Mouse (Mus musculus): ENCODE data around the gene Shank3. TPM values are rescaled to one million over a fixed set of nuclear protein-coding genes. Genes with fewer than 3 reads are reported as not detected.

Gene Shank3
- 1.2 and 1.7 TPM in 2 replicates for polyA plus RNA-seq (2015; fragmentation: Nextera tagmentation; extraction: Ambion mirVana)

DNA sequence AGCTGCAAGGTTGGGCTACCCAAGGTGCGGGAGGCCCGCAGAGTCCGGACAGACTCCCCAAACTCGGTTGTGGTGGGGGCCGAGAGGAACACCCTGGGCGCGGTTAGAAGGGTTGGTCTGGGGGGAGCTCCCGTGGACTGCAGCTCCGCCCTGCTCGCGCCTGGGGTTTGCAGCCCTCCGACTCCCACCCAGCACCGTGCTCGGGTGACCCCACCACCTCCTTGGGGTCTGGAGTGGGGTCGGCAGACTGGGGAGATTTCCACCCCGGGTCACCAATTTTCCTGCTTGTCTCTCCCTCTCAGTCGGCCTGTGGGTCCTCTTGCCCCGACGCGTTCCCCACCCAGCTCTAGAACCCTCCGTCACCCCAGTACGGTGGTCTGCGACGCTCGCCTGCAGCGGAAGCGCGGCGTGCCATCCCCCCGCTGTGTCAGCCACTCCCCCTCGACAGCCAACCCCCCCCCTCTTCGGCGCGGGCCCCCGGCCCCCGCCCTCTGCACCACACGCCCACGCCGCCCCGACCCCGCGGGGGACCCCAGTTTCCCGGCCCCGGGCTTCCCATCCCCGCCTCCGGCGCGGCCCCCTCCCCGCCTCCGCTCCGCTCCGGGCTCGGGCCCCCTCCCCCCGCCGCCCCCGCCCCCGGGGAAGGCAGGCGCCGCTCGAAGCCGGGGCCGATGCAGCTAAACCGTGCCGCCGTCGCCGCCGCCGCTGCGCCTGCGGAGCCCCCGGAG, at the start of gene Shank3:
Gene Shank3, plus strand, starts transcription at position 663 of the 728 bp plus-strand sequence.
- Histone ChIP-seq H3K36me3 (0 out of 2 replicates have a peak, but pooled peaks cover 4% of the 10 kb centered on the region), H3K4me2 (peak within 1 kb of the TSS; percentile 93), H3K9me3 (no peaks in the 10 kb centered on the region), H3K9ac (peak within 1 kb of the TSS; percentile 65), H3K27ac (peak within 1 kb of the TSS; percentile 75), H3K4me3 (peak within 1 kb of the TSS; percentile 77), H3K4me1 (peaks cover 23% of the 10 kb centered on the region), H3K27me3 (peaks cover 25% of the 10 kb centered on the region)
- ATAC-seq (ENCODE audit: insufficient number of reproducible peaks, low FRiP score, low TSS enrichment, low read depth) = peak; percentile 48; the same call in 1 of the 2 replicates
- under 1% methylated on average over 52 of the region's 72 CpGs for WGBS

DNA sequence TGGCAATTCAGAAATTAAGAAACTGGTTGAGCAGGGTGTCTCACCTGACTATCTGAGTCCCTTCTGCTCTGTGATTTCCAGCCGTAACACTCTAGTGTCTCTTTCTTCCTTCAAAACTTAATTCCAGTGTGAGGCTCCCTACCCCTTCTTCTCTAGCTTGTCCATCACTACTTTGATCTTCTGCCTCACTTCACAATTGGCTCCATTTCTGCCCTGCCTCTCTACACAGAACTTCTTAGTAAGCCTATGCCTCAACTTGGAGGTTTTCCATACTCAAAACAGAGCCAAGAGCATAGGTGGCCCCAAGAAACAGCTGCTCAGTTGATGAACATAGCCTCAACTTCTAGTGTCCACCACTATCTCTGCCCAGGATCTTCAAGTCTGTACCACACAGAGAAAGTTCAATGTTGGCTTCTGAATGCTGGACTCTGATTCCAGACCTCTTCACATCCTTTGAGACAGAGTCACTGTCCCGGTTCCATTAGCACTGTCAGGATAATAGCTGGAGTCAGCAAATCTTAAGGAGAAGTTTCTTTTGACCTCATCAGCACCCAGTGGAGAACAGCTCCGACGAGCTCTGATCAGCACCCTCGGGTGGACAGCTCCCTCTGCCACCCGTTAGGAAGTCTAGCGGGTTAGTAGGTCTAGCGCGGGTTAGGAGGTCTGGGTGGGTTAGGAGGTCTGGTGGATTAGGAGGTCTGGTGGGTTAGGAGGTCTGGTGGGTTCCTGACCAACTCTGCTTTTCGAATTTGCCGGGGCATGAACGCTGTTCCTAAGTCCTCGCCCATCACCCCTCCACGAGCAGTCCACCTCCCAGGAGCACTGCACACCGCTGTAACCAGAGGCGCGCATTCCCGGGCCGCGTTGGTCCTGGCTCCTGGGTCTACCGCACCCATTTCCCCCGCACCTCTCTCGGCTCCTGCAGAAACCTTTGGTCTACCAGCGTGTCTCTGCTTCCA, 46.2 kb upstream of the Shank3 start:
- H3K9ac ChIP-seq = no peak overlapping the region
- H3K27me3 ChIP-seq = peaks cover 38% of the 10 kb centered on the region
- no peak for ATAC-seq (ENCODE audit: insufficient number of reproducible peaks, low FRiP score, low TSS enrichment, low read depth)
- 5% methylated on average over 24 of the region's 24 CpGs for WGBS
- no peak overlapping the region for H3K27ac ChIP-seq
- H3K4me3 ChIP-seq = peak overlapping the region; percentile 46
- peaks cover 13% of the 10 kb centered on the region for H3K4me1 ChIP-seq
- no peaks in the 10 kb centered on the region for H3K36me3 ChIP-seq
- H3K4me2 ChIP-seq = peak overlapping the region; percentile 85
- no peaks in the 10 kb centered on the region for H3K9me3 ChIP-seq

- peak within 1 kb of the TSS; percentile 85 for H3K4me2 ChIP-seq
- peaks cover 13% of the 10 kb centered on the region for H3K4me1 ChIP-seq
- WGBS = under 1% methylated on average over 53 of the region's 53 CpGs
- no peak within 1 kb of the TSS for H3K27ac ChIP-seq
- no peak within 1 kb of the TSS for H3K9ac ChIP-seq
- H3K27me3 ChIP-seq = peaks cover 38% of the 10 kb centered on the region
- ATAC-seq (ENCODE audit: insufficient number of reproducible peaks, low FRiP score, low TSS enrichment, low read depth) = no peak
- H3K9me3 ChIP-seq = no peaks in the 10 kb centered on the region
- peak within 1 kb of the TSS; percentile 46 for H3K4me3 ChIP-seq
- H3K36me3 ChIP-seq = no peaks in the 10 kb centered on the region
Measured at GRCm38 (mm10) chr15:89453865-89454478, 45.5 kb upstream of the Shank3 start, which contains the start of gene Mapk8ip2. Gene Mapk8ip2, plus strand, starts transcription at chr15:89453913.

DNA sequence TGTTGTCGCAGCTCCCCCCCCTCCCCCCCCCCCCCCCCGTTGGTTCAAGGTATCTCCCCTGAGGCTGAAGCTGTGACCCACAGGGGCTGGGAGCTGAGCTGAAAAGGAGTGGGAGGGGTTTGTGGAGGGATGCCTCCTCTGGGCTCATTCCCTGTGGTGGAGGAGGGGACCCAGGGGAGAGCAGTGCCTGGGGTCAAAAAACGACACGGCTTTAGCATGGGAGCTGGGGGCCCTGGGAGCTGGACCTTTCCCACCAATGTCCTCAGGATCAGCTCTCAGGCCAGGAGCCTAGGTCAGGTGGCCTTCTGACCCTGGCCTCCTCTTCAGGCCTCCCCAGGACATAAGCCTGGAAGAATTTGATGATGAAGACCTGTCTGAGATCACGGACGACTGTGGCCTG, 44.6 kb upstream of the Shank3 start:
- Histone ChIP-seq H3K4me3 (no peak overlapping the region), H3K9ac (no peak overlapping the region), H3K36me3 (no peaks in the 10 kb centered on the region), H3K27me3 (peaks cover 38% of the 10 kb centered on the region), H3K4me1 (peaks cover 13% of the 10 kb centered on the region), H3K27ac (no peak overlapping the region), H3K4me2 (no peak overlapping the region), H3K9me3 (no peaks in the 10 kb centered on the region)
- ATAC-seq (ENCODE audit: insufficient number of reproducible peaks, low FRiP score, low TSS enrichment, low read depth) = no peak
- 20% methylated on average over 5 of the region's 6 CpGs for WGBS

GRCm38 (mm10) chr15:89455642-89456041, 43.8 kb upstream of the Shank3 start:
- H3K27me3 ChIP-seq = peaks cover 38% of the 10 kb centered on the region
- no peak for ATAC-seq (ENCODE audit: insufficient number of reproducible peaks, low FRiP score, low TSS enrichment, low read depth)
- H3K4me3 ChIP-seq = no peak overlapping the region
- H3K4me1 ChIP-seq = peaks cover 13% of the 10 kb centered on the region
- no peak overlapping the region for H3K4me2 ChIP-seq
- WGBS = 69% methylated on average over 6 of the region's 6 CpGs
- H3K36me3 ChIP-seq = no peaks in the 10 kb centered on the region
- H3K9me3 ChIP-seq = no peaks in the 10 kb centered on the region
- no peak overlapping the region for H3K9ac ChIP-seq
- no peak overlapping the region for H3K27ac ChIP-seq

DNA sequence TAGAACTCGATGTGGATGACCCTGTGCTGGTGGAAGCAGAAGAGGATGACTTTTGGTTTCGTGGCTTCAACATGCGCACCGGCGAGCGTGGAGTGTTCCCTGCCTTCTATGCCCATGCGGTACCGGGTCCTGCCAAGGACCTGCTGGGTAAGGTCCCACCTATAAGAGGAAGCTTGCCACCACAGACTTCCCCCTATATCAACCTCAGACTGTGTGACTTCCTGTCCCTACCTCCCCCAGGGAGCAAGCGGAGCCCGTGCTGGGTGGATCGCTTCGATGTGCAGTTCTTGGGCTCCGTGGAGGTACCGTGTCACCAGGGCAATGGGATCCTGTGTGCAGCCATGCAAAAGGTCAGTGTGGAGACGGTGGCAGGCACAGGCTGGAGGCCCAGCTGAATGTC, 40.5 kb upstream of the Shank3 start:
- peaks cover 21% of the 10 kb centered on the region for H3K27me3 ChIP-seq
- no peaks in the 10 kb centered on the region for H3K9me3 ChIP-seq
- H3K4me1 ChIP-seq = peaks cover 7% of the 10 kb centered on the region
- H3K36me3 ChIP-seq = no peaks in the 10 kb centered on the region
- no peak for ATAC-seq (ENCODE audit: insufficient number of reproducible peaks, low FRiP score, low TSS enrichment, low read depth)
- WGBS = 89% methylated on average over 15 of the region's 15 CpGs
- no peak overlapping the region for H3K4me2 ChIP-seq
- no peak overlapping the region for H3K9ac ChIP-seq
- no peak overlapping the region for H3K27ac ChIP-seq
- H3K4me3 ChIP-seq = no peak overlapping the region

GRCm38 (mm10) chr15:89459821-89460220, 39.6 kb upstream of the Shank3 start:
- Histone ChIP-seq H3K9me3 (no peaks in the 10 kb centered on the region), H3K9ac (no peak overlapping the region), H3K27me3 (peaks cover 12% of the 10 kb centered on the region), H3K4me3 (no peak overlapping the region), H3K4me1 (no peaks in the 10 kb centered on the region), H3K27ac (no peak overlapping the region), H3K36me3 (no peaks in the 10 kb centered on the region), H3K4me2 (no peak overlapping the region)
- WGBS = 76% methylated on average over 7 of the region's 7 CpGs
- no peak for ATAC-seq (ENCODE audit: insufficient number of reproducible peaks, low FRiP score, low TSS enrichment, low read depth)

- Histone ChIP-seq H3K36me3 (no peaks in the 10 kb centered on the region), H3K9ac (no peak overlapping the region), H3K4me2 (no peak overlapping the region), H3K27ac (no peak overlapping the region), H3K27me3 (peaks cover 8% of the 10 kb centered on the region), H3K9me3 (no peaks in the 10 kb centered on the region), H3K4me3 (no peak overlapping the region), H3K4me1 (no peaks in the 10 kb centered on the region)
- no peak for ATAC-seq (ENCODE audit: insufficient number of reproducible peaks, low FRiP score, low TSS enrichment, low read depth)
- 77% methylated on average over 10 of the region's 10 CpGs for WGBS
Measured at GRCm38 (mm10) chr15:89460298-89460697, 39.1 kb upstream of the Shank3 start.

GRCm38 (mm10) chr15:89461321-89461720, 38.1 kb upstream of the Shank3 start:
- Histone ChIP-seq H3K4me3 (no peak overlapping the region), H3K9me3 (no peaks in the 10 kb centered on the region), H3K4me1 (no peaks in the 10 kb centered on the region), H3K36me3 (no peaks in the 10 kb centered on the region), H3K9ac (no peak overlapping the region), H3K4me2 (no peak overlapping the region), H3K27me3 (0 out of 2 replicates have a peak, but pooled peaks cover 4% of the 10 kb centered on the region), H3K27ac (no peak overlapping the region)
- 77% methylated on average over 15 of the region's 15 CpGs for WGBS
- no peak for ATAC-seq (ENCODE audit: insufficient number of reproducible peaks, low FRiP score, low TSS enrichment, low read depth)

DNA sequence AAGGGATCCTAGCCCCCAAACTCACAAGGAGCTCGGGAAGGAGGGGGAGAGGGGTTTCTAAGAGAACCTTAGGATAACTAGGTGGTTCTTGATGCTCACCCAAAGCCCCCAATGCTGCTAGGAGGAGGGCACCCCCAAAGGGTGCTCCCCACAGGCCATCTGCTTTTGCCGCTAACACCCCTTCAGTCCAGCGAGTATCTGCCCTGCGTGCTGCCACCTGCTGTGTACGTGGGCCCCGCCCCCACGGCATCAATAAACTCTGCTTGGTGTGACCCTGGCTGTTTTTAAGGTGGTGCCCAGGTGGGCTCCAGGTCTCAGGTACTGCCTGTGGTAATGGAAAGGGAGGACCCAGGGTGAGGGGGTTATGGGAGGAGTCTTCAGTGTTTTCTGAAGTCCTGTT, 37.2 kb upstream of the Shank3 start:
- Histone ChIP-seq H3K4me3 (no peak overlapping the region), H3K27ac (no peak overlapping the region), H3K36me3 (no peaks in the 10 kb centered on the region), H3K27me3 (0 out of 2 replicates have a peak, but pooled peaks cover 4% of the 10 kb centered on the region), H3K9me3 (no peaks in the 10 kb centered on the region), H3K4me2 (no peak overlapping the region), H3K9ac (no peak overlapping the region), H3K4me1 (no peaks in the 10 kb centered on the region)
- no peak for ATAC-seq (ENCODE audit: insufficient number of reproducible peaks, low FRiP score, low TSS enrichment, low read depth)
- 75% methylated on average over 7 of the region's 7 CpGs for WGBS

DNA sequence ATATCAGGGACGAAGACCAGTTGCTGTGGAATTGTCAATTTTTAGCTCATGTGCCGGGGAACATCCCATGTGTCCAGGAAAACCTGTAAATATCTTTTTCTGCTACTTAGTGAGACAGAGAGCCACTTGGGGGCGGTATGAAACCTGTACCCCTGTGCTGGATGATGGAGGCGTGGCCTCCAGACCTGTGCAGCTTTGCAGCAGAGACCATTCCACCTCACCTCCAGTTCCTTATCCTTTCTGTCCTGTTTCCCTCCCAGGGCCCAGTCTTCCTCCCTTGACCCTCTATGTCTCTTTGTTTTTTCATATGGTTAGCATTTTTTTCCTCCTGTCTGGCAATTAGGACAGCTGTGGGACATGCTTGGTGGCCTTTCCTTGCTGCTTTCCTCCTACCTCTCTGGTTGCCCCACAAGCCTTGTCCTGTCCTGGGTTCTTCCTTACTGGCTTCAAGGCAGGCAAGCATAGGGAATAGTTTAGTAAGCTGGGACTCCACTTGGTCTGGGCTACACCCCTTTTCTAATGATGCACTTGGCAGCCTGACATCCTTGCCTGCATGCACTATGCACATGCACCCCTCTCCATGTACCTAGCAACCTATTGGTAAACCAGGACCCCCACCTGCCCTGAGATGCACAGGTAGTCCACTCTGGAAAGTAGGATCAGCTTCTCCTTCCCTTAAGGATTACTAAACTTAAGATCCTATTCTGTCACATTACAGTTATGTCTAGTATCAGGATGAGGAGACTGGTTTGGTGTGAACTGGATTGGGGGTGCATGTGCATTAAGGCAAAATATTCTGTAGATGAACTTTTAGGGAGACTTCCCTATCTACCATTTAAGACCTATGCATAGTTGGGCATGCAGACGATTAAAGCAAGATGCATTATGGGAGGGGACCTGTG, 35.8 kb upstream of the Shank3 start:
- 58% methylated on average over 5 of the region's 5 CpGs for WGBS
- no peak overlapping the region for H3K9ac ChIP-seq
- ATAC-seq (ENCODE audit: insufficient number of reproducible peaks, low FRiP score, low TSS enrichment, low read depth) = no peak
- no peak overlapping the region for H3K4me3 ChIP-seq
- no peak overlapping the region for H3K4me2 ChIP-seq
- H3K4me1 ChIP-seq = no peaks in the 10 kb centered on the region
- H3K27ac ChIP-seq = no peak overlapping the region
- no peaks in the 10 kb centered on the region for H3K9me3 ChIP-seq
- no peaks in the 10 kb centered on the region for H3K27me3 ChIP-seq
- no peaks in the 10 kb centered on the region for H3K36me3 ChIP-seq
